Mouse (Mus musculus) right cerebral cortex, postnatal 10 days (tissue): ENCODE results near the gene Calm3.

Experiments
- DNase-seq, 2 experiments: peaks; one replicate each; pipeline ENCODE4 v3.0.0; 2021; ENCODE audit warnings: low spot score in 2 of 2

Gene Calm3

GRCm38 (mm10) chr7:16940292-16940691, 16.4 kb upstream of the Calm3 start:
- DNase-seq, result peak in 1 of 2 experiments; percentile 77

DNA sequence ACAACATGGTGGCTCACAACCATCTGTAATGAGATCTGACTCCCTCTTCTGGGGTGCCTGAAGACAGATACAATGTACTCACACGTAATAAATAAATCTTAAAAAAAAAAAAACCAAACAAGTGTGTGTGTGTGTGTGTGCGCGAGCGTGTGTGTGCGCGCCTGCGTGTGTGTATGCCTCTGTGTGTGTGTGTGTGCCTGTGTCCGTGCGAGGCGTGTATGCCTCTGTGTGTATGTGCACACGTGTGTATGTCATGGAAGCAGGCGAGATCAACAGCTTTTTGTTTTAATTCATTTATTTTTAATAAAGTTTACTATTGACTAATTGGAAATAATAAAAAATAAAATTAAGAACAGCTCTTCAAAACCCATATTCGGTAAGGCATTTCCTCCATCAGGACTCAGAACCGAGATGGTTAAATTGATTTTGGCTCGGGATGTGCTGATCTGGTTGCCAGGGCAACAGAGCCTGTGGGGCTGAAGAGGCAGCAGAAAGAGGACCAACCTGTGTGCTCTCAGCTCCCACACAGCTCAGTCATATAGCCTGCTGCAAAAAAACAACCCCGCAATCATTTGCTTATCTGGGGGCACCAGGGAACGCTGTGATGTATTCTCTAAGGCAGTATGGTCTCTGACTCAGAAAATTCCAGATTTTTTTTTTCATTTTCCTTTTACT, 14.3 kb upstream of the Calm3 start:
- peak; percentile 86 to 91 for DNase-seq

GRCm38 (mm10) chr7:16937312-16937711, 13.4 kb upstream of the Calm3 start:
- peak; percentile 41 to 46 for DNase-seq

DNA sequence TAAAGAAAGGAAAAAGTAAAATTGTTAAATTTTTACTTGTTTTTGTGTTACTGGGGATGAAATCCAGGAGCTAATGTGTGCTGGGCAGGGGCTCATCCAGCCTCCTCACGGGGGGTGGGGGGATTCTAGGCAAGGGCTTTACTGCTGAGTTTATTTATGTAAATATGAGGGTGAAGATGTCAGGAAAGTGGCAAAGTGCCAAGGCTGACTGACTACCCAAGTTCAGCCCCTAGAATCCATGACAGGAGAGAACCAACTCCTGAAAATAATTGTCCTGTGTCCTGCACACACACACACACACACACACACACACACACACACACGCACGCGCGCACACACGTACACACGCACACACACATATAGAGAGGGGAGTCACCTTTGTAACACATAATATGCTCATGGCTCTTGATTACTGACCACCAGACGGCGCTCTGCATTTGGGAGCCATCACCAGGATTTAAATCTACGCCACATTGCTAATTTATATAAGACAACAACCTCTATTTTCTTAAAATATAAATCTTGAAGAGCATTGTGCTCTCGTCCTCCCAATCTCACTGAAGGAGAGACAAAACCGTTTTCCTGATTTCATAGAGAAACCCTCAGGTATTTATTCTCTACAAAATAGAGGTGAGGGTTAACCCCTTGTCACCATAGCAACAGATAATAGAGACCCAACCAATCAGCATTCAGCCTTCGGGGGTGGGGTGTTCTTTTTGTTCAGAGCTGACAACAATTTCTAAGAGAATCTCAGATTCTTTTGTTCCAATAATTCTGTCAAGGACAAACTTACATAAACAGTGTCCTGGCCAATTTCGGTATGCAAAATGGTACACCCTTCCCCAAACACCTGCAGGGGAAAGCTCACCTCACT, 9.0 kb upstream of the Calm3 start:
- peak in 1 of 2 experiments; percentile 81 for DNase-seq

DNA sequence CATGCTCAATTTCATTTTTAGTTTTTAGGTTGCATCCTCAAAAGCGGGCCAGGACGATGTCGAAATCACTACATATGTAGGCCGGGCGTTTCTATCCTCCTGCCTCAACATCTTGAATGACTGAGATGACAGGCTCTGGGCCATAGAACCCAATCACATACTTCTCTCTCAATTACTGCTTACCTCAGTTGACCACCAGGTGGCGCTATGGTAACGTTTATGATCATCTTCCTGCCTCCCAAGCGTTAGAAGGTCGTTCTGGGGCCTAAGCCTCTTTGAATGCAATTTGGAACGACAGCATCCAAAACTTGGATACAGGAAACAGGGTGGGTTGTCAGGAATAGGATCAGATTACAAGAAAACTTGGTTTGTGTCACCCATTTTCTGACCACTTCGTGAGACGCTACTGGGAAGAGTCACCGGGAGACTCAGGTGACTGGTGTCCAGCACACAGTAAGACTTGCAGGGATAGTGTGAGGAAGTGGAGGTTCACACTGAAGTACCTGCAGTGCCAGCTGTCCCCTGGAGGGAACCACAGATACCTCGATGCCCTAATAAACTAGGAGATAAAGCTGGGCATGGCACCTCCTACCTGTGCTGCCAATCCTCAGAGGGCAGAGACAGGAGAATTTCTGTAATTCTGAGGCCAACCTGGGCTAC, 8.2 kb upstream of the Calm3 start:
- peak; percentile 93 to 94 for DNase-seq

GRCm38 (mm10) chr7:16930850-16931249, 6.9 kb upstream of the Calm3 start:
- DNase-seq, result peak; percentile 85 to 86

DNA sequence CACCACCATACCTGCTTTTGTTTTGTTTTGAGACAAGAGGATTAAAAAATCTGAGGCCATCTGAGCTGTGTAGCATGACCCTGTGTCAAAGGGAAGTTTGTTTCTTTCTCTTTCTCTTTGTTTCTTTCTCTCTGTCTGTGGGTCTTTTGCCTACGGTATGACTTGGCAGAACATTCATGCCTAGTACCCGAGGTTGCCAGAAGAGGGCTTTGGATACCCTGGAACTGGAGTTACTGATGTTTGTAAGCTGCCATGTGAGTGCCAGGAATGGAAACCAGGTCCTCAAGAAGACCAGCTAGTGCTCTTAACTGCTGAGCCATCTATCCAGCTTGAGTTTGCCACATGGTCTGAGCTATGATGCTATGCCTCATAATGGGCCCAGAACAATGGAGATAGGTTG, 4.4 kb upstream of the Calm3 start:
- no peak for DNase-seq

GRCm38 (mm10) chr7:16923283-16924036, 454 bp downstream of the Calm3 start:
- DNase-seq, result peak in 1 of 2 experiments; percentile 81

DNA sequence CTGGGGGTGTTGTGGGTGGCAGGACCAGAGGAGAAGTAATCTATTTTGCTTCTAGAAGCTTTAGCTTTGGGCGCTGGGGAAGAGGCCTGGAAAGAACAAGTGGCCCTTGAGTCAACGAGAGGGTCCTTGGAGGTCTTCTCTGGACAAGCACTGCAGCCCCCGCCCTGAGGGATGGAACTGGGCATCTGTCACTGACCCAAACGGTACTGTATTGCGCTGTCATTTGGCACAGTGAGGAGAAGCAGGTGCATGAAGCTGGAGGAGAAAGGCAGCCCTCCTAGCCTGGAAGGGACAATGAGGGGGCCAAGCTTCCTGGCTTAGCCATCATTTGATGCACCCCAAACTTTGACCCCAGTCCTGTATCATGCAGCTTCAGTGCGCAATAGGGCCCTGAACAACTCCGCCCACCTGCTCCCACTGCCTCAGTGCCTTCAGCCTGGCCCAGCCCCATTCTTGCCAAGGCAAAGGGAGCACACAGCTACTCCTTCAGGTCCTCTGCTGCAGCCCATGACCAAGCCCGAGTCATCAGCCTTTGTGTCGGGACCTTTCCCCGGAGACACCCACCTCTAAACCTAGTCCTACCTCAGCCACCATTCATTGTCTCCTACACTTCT, 1.4 kb downstream of the Calm3 start:
- DNase-seq, result peak in 1 of 2 experiments; percentile 78

- no peak for DNase-seq
These were observed 2.0 kb downstream of the Calm3 start for GRCm38 (mm10) chr7:16921881-16922335.

DNA sequence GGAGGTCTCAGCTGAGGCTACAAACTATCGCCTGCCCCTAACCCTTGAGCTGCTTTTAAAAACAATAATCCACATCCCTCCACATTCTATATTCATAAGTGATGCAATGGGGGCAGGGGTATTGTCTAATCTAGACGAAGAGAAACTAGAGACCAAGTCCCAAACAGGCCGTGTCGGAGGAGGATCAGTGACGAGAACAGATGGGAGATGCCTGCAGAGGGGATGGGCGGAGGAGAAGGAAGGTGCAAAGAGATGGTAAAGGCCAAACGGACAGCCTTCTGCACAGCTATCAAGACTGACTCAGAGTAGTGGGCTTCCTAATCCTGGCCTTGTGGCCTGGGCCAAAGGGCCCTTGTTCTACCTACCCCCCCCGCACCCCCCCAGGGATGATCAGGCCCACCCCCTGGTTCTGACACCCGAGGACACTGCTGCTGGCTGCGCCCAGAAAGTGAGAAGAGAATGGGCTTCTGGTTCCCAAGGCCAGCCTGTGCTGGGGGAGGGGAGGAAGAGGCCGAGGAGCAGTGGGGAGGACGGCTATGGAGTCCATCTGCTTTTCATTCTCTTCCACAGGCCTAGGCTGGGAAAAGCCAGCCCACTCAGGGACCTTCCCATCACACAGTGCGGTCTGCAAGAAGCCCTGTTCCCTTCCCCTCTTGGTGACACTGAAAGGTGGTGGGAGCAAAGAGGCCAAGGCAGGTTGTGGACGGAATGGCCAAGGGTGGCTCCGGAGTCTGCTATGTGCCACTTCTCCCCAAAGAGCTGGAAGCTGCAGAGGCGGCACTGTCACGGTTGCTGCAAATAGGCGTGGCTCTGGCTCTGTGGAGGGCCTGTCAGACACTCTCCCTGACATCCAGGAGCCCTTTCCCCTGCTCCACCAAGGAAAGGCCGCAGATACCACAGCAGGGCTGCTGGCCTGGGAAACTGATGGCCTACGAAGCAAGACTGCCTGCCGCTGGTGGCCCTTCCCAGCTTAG, 2.8 kb downstream of the Calm3 start:
- DNase-seq, result no peak

DNA sequence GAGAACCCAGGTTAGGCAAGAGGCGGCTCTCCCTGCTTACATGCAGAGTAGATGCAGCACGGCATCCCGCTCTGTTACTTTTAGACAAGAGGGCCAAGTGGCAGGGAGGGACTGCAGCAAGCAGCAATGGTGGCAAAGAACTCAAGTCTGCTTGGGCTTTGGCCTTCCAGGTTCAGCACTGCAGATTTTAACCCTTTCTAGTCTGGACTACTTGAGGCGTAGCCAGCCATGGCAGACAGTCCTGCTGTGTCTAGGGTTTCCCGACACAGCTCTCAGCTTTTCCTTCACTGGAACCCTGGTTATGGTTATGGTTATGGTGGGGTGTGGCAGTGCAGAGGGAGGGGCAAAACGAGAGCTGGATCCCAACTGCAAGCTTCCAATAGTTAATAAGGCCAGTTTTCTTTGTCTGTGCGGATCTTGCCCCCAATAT, 3.7 kb downstream of the Calm3 start:
- DNase-seq, result peak in 1 of 2 experiments; percentile 56

- DNase-seq, result no peak
These were observed 4.3 kb downstream of the Calm3 start for GRCm38 (mm10) chr7:16919395-16920149.

- no peak for DNase-seq
These were observed 5.2 kb downstream of the Calm3 start for GRCm38 (mm10) chr7:16918670-16919069.

DNA sequence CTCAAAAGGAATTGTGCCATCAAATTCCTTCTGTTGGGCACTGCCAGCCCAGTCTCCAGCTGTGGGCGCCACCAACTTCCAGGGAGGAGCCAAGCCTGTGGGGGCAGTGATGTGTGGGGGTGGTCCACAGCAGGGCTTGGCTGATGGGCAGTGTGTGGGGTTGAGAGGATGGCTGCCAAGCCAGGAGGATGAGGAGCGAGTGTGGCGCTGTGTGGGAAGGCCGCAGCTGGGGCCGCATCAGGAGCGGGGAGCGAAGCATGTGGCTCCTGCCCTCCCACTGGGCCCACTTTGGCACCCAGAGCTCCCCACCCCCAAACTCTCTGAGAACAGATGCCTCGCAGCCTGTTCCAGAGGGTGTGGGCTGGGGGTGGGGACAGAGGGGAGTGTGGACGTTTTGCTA, 5.9 kb downstream of the Calm3 start:
- DNase-seq, result peak; percentile 68 to 73

DNA sequence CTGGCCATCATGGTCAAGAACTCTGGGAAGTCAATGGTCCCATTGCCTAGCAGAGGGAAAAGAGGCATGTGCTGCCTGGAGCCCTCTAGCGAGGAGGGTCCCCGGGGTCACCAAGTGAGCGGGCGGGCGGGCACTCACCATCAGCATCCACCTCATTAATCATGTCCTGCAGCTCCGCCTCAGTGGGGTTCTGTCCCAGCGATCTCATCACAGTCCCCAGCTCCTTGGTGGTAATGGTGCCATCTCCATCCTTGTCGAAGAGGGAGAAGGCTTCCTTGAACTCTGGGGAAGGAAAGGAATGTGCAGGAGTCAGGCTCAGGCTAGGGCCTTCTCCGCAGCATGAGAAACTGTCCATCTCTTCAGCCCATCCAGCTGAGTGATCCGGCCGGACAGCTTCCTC, 6.5 kb downstream of the Calm3 start:
- DNase-seq, result no peak

DNA sequence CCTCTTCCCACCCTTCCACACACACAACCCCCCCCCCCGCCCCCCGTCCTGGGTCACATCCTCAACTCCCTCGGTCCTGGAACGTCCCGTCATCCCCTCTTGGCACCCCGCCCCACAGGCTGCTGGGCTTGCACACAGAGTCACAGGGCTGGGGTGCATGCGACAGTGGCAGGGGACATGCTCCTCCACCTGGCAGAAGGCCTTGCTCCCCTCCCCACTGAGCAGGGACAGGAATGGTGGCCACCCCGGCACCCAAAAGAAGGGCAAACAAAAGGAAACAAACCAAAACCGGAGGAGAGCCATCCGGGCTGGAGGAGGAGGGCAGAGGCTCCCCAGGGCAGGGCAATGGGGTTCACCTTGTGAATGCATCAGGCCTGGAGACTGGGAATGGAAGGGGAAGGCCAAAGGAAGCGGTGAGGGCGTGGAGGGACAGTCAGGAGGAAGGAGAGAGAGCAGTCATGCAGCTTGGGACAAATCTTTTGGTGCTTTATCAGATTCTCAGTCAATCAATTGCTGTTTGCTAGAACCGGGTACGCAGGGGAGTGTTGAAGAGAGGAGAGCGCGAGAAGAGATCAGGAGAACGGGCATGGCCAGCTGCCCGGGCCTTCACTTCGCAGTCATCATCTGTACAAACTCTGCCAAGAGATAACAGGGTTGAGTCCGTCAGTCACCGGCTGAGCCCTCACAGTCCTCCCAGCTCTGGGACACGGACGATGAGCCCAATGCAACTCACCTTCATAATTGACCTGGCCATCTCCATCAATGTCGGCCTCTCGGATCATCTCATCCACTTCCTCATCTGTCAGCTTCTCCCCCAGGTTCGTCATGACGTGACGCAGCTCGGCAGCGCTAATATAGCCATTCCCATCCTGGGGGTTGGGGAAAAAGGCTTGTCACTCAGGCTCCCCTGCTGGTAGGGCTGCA, 7.3 kb downstream of the Calm3 start:
- peak in 1 of 2 experiments; percentile 57 for DNase-seq
